11 mouse cellular contexts compared by ENCODE assay signal in genomic region chr3:27320613-27321495, GRCm38 (mm10). TPM values are rescaled to one million over a fixed set of nuclear protein-coding genes. Genes with fewer than 3 reads are reported as not detected.
DNase-seq lines count a peak whose midpoint lies in the region; ATAC-seq and TF ChIP-seq lines count a peak whose summit lies in the region.
"Had no signal": no experiment of that assay in that cellular context is flagged by ENCODE, and none has a peak within 500 bp of the region (broad histone marks: within the 10 kb centered on the region; RNA-seq: fewer than 3 reads in every experiment).

No protein-coding gene starts in this region.

- no peak overlapping the region for H3K4me2 ChIP-seq in intestine, embryonic 15.5 days (replicated peaks)
- H3K4me2 ChIP-seq in lung, embryonic 14.5 days: no peak overlapping the region

- no peak overlapping the region for H3K27ac ChIP-seq in intestine, embryonic 15.5 days
- peak overlapping the region; percentile 55; the same call in 1 of the 2 replicates for H3K27ac ChIP-seq in lung, embryonic 14.5 days (ENCODE audit: low read depth)

- 74% methylated on average over 9 of the region's 9 CpGs for WGBS in intestine, embryonic 15.5 days
- 67% methylated on average over 9 of the region's 9 CpGs for WGBS in lung, embryonic 14.5 days

- no peaks in the 10 kb centered on the region for H3K9me3 ChIP-seq in intestine, embryonic 15.5 days
- no peaks in the 10 kb centered on the region for H3K9me3 ChIP-seq in lung, embryonic 14.5 days (ENCODE audit: low read depth, low read length)

- no peak for TF ChIP-seq CTCF in lung, embryonic 14.5 days (IDR thresholded peaks at IDR 0.05; ENCODE audit: low read depth)

- no peak overlapping the region for H3K4me3 ChIP-seq in intestine, embryonic 15.5 days (replicated peaks)
- H3K4me3 ChIP-seq in lung, embryonic 14.5 days (ENCODE audit: low read depth, low read length): no peak overlapping the region

- DNase-seq in cerebellum, postnatal 10 days: peak; percentile 49 to 59
- DNase-seq in cerebellum, adult 11-12 months: no peak
- DNase-seq in lung, embryonic 14.5 days: peak; percentile 42
- DNase-seq in Muller cell, postnatal 12 days (ENCODE audit: inconsistent ontology term): no peak
- no peak for DNase-seq in left cerebral cortex, adult 8-10 months (ENCODE audit: low spot score in 2 of 2)
- DNase-seq: gastrocnemius, postnatal 25 days had no signal

- H3K27me3 ChIP-seq in intestine, embryonic 15.5 days (replicated peaks): no peaks in the 10 kb centered on the region
- H3K27me3 ChIP-seq in lung, embryonic 14.5 days (ENCODE audit: insufficient read depth, low read length): no peaks in the 10 kb centered on the region
- H3K27me3 ChIP-seq: Patski had no signal

- H3K36me3 ChIP-seq in intestine, embryonic 15.5 days: no peaks in the 10 kb centered on the region
- H3K36me3 ChIP-seq in lung, embryonic 14.5 days (ENCODE audit: insufficient read depth): no peaks in the 10 kb centered on the region

- ATAC-seq in common myeloid progenitor, adult 5-6 weeks (replicated peaks; ENCODE audit: low read depth, poor library complexity, severe bottlenecking): peak; percentile 68
- peak; percentile 25; the same call in 1 of the 2 replicates for ATAC-seq in intestine, embryonic 15.5 days
- ATAC-seq in lung, embryonic 14.5 days (ENCODE audit: insufficient read depth): peak; percentile 65; the same call in 1 of the 2 replicates
- ATAC-seq in granulocyte monocyte progenitor cell, adult 5-6 weeks (replicated peaks; ENCODE audit: poor library complexity, severe bottlenecking): no peak
- ATAC-seq: Patski had no signal

- peaks cover 5% of the 10 kb centered on the region; the same call in 1 of the 2 replicates for H3K4me1 ChIP-seq in intestine, embryonic 15.5 days (replicated peaks)
- H3K4me1 ChIP-seq in lung, embryonic 14.5 days (ENCODE audit: insufficient read depth): 0 out of 2 replicates have a peak, but pooled peaks cover 3% of the 10 kb centered on the region

- no peak overlapping the region for H3K9ac ChIP-seq in intestine, embryonic 15.5 days
- H3K9ac ChIP-seq in lung, embryonic 14.5 days: no peak overlapping the region

RNA-seq across cellular contexts. Expression of gene Tnfsf10, which starts 4.0 kb away (rescaled TPM):
- 10.2 and 13.8 TPM in 2 replicates for total RNA-seq in common myeloid progenitor, adult 5-6 weeks (2017)
- 0.77 and 1.1 TPM in 2 replicates for polyA plus RNA-seq in intestine, embryonic 15.5 days (2015; fragmentation: Nextera tagmentation; extraction: Ambion mirVana)
- 1.6 and 2.1 TPM in 2 replicates for polyA plus RNA-seq in lung, embryonic 14.5 days (2014; fragmentation: Nextera tagmentation; extraction: Ambion mirVana)
- total RNA-seq in granulocyte monocyte progenitor cell, adult 5-6 weeks (2014; fragmentation: Nextera tagmentation): 5.0 and 6.3 TPM in 2 replicates
- total RNA-seq in granulocyte monocyte progenitor cell, adult 5-6 weeks (2017): 4.3 and 8.8 TPM in 2 replicates
- 1 to 10 TPM; 1.6 to 4.4 (median 1.6) TPM for total RNA-seq in left cerebral cortex, adult 8-10 months (2022)

RNA-seq across cellular contexts. Expression of gene Ghsr, which starts 50.3 kb away (rescaled TPM):
- not detected in 2 replicates for total RNA-seq in common myeloid progenitor, adult 5-6 weeks (2017)
- not detected in 2 replicates for polyA plus RNA-seq in intestine, embryonic 15.5 days (2015; fragmentation: Nextera tagmentation; extraction: Ambion mirVana)
- polyA plus RNA-seq in lung, embryonic 14.5 days (2014; fragmentation: Nextera tagmentation; extraction: Ambion mirVana): not detected in 2 replicates
- total RNA-seq in granulocyte monocyte progenitor cell, adult 5-6 weeks (2014; fragmentation: Nextera tagmentation): not detected in 2 replicates
- total RNA-seq in granulocyte monocyte progenitor cell, adult 5-6 weeks (2017): not detected in 2 replicates
- under 1 TPM in 2 of 4 experiments, not detected in 2; 0.16 to 0.24 TPM for total RNA-seq in left cerebral cortex, adult 8-10 months (2022)
- total RNA-seq: gastrocnemius, postnatal 25 days had no signal
- polyA plus RNA-seq: Patski; spleen, adult 2 months had no signal

Comparison
In these comparisons a context has a peak if more than half of its experiments do, and no peak if none do; other contexts are left out.
1. DNase-seq: peak in cerebellum, postnatal 10 days (2 of 2) and lung, embryonic 14.5 days (single experiment); none in cerebellum, adult 11-12 months (single experiment), Muller cell, postnatal 12 days (single experiment) and left cerebral cortex, adult 8-10 months (0 of 2).